Mouse (Mus musculus): Measurements from ENCODE around the gene Zfp324.

Gene Zfp324

DNA sequence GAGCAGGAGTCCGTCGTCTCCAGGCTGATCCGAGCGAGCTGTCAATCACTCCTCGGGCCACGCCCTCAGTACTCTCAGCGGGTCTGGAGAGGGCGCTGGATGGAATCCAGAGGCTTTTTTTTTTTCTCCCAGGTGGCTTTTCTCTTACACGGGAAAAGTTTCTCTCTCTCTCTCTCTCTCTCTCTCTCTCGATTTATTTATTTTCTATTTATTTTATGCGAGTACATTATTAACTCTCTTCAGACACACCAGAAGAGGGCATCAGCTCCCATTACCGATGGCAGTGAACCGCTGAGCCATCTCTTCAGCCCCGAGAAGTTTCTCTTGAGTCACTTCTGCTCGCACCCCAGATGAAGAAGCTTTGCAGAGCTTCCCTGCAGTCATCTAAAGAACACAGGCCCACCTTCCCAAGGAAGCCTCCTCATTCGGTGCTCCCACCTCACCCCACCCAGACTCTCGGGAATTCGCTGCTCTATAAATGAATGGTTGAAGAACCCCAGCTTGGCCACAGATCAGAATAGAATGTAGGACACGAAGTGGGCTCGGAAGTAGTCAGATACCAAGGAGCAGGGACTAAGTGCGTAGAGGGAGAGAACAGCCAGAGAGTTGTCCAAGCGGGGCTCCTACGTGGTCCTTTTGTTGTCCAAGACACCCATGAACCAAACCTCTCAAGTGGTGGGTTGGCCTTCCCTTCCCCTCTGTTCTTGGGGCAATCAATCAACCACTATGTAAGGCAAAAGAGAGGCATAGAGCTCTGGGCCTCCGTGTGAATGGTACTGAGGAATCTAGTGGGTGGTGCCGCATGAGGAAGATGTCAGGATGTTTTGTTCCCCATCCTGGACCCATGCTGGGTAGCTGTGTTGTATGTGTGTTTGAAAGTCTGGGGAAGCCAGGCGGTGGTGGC, 44.6 kb downstream of the Zfp324 start, which contains the start of gene Zbtb45:
Gene Zbtb45 (minus strand): TSS at position 30 of the 904 bp plus-strand sequence.
- DNase-seq: peak in 1 of 2 experiments; percentile 20

DNA sequence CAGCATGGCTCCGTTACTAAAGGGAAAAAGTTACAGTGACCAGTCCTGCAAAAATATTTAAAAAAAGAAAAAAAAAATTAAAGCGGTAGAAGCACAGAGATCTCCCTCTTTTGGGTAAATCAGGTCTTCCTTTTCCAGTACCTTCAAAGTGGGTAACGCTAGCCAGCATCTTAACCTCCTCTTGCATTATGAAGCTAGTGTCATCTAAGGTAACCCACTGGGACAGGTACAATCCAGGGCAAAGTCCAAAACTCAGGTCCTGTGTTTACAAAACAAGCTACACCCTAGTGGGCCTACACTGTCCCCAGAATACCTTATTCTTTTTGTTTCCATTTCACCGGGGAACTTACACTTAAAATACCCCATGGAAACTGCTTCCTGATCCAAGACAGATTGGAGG, 48.0 kb downstream of the Zfp324 start:
- no peak for DNase-seq

DNA sequence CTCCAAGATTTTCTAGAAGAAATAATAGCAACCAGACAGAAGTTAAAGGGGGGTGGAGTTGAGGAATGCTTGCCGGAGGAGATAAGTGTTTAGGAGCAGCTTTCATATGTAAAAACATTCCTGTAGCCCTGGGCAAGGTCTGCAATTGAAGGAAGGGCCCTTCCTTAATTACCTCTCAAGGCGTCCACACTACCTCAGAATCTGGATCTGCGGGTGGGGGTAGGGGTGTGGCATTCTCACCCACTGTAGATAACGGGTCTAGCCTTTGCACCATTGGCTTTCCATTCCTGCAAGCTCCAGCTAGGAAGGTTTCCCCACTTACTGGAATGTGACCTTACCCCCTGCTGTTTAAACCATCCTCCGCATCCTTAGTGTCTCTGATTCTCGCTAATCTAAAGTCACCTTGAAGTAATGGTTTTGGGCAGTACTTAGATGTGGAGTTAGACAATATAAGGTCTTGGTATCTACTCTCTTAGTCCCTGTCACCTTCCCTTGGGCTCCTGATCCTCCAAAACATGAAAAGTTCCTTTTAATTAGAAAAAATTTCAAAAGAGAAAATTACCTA, 48.7 kb downstream of the Zfp324 start:
- no peak for DNase-seq

DNA sequence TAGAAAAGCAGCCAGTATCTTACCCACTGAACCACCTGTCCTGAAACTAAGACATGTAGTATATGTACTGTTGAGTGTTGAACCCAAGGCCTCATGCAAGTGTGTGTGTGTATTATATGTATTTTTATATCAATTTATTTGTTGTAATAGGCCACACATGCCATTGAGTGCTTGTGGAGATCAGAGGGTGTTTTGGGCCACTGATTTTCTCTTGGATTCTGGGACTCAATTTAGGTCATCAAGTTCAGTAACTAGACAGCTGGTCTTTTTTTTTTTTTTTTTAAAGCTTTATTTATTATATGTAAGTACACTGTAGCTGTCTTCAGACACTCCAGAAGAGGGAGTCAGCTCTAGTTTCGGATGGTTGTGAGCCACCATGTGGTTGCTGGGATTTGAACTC, 49.6 kb downstream of the Zfp324 start:
- DNase-seq: no peak

DNA sequence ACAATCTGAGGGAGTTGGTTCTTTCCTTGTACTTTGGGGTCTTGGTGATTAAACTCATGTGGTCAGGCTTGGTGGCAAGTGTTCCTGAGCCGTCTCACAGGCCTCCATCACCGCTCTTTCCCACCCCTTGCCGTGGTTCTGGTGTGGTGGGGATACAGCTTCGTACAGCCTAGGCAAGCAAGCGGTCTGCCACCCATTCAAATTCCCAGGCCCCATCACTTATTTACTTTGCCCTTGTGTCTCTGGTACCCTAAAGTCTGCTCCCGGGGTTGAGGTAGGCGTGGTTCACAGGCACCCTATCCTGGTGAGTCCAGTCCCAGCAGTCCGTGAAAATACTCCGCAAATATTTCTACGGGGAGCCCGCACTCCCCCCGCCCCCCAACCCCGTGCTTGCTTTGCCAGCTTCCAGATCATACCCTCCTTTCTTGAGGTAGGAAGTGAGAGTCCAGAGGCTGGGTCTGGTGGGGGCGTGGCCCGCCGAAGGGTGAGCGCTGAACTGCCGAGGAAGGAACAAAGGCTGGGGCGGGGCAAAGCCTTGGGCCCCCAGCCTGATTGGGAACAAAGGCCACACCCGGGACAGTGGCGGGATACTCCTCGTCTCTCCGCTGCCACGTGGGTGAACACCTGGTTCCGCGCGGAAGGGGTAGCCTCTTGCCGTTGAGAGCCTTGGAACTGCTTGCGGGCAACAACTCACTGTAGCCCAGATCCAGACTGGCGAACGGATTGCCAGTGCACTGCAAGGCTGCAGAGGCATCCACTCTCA, 57.3 kb downstream of the Zfp324 start:
- DNase-seq: peak; percentile 79 to 87

Measured in kidney, postnatal 36 days (tissue).